Mouse (Mus musculus): ENCODE measurements around the gene Rpl38.

Rpl38 gene

DNA sequence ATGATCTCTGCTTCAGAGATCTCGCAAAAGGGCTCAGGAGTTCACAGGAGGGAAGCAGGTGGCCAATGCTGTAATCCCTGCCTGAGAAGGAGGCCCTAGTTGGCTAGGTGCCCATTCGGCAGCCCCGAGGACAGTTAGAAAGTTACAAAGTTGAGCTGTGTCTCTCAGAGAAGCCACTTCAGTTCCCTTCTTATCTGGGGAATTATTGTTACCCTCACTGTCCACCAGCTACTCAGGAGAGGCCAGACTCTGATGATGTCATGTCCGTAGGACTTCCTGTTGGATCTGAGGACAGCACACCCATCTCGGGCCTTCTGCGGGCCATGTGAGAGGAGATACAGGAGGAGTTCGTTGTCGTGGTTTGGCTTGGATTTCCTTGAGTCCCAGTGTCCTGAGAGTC is 11.3 kb downstream of the Rpl38 start:
- no peak for DNase-seq (ENCODE audit: low spot score in 2 of 2)

DNA sequence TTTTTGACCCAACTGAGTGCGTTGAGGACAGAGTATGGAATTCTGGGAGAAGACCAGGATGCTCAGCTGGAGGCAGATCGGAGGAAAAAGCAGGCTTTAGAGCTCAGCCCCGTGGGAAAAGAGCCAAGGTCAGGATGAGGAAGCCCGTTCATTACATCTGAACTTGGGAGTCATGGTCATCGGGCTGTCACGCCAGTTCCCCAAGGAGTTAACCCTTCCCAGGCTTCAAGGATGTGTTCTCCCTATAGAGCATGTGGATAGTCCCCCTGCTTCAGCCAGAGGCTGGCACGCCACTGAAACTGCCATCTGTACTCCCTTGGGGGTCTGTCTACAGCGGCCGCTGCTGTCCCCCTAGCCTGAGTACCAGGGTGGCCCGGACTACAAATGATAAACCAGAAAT is 12.0 kb downstream of the Rpl38 start:
- DNase-seq (ENCODE audit: low spot score in 2 of 2): no peak

DNA sequence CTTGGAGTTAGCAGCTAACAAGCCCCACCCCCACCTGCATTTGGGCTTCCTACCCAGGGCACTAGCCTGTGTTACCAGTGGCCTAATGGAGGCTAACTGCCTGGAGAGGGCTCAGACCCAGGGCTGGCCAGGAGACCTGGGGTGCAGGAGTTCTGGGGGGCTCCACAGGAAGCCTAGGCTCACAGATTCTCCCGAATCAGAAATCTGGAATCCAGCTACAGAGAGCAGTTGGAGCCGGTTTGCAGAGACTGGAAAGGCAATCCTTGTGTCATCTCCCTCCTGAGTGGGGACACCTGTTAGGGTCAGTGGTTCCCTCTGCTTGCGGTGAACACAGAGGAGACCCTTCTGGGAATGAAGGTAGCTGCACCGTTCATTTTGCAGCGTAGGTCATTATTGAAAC is 12.7 kb downstream of the Rpl38 start:
- no peak for DNase-seq (ENCODE audit: low spot score in 2 of 2)

DNA sequence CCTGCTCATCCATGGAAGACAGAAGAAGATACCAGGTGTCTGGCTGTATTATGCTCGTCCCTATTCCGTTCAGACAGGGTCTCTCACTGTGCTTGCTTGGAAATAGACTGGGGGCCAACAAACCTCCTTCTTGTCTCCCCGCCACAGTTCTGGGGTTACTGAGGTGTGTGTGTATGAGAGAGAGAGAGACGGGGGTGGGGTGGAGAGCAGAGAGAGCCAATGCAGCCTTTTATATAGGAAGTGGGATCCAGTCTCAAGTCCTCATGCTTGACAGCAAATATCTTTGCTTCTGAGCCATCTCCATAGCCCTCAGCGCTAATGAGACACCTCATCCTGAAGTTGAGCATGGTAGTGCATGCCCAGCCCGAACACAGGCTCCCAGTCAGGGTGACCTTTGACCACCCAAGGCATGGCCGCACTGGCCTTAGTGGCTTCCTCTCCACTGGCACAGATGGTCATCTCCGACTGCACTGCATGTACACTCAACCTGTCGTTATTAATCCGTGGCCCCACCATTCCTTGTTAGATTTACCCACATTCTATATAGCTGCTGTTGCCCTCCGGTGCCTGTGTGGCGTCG is 14.1 kb downstream of the Rpl38 start:
- DNase-seq (ENCODE audit: low spot score in 2 of 2): no peak

DNA sequence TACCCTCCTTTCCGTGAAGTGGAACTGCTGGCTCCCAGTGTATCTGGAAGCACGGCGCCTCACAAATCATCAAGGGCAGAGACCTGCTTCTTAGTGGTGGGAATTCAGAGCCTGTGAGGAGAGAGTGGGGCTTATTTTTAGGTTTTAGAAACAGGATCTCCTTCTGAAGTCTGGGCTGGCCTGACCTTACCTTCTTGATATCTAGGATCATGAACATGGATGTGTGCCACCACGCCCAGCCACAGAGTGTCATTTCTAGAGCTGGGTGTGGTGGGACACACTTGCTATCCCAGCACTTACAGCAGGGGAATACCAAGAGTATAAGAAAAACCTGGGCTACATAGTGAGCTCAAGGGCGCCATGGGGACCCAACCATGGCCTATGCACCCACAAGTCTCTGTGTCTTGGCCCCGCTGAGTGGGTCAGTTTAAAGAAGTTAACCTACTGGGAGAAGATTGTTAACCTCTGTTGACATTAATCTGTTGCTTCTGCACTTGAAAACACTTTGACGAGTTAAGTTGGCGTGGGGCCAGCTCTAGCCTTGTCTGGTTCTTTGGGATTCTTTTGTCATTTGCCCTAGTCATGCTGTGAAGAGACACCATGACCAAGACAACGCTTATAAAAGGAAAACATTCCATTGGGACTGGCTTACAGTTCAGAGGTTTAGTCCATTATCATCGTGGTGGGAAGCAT is 14.9 kb downstream of the Rpl38 start:
- DNase-seq (ENCODE audit: low spot score in 2 of 2): no peak

DNA sequence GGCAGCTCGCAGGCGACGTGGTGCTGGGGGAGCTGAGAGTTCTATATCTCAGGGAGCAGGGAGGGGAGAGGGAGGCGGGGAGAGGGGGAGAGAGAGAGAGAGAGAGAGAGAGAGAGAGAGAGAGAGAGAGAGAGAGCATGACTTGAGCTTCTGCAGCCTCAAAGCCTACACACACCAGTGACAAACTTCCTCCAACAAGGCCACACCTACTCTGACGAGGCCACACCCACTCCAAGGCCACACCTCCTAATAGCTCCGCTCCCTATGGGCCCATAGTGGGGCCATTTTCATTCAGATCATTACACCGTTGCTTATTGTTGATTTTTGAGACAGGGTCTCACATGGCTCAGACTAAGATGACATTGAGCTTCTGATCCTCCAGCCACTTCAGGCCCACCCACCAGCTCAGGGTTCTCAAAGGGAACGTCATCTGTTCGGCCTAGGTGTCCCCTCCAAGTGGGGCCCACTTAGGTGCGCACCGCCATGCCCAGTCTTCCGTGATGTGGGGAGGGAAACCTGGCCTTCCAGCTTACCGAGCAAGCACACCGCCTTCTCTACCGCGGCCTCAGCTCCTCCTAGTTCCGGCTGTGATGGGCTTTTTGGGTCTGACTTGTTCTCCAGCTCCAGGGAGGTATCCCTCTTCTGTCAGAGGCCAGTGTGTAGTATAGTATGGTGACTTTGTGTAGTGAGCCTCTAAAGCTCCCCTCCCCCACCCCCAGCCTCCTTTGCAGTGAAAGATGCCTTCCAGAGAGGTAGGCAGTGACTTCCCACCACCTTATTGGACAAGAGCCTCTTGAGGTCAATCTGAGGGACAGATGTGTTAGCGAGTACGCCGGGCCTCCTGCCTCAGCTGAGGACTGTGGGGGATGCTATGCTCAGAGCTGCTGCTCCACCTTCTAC is 15.6 kb downstream of the Rpl38 start:
- no peak for DNase-seq (ENCODE audit: low spot score in 2 of 2)

DNA sequence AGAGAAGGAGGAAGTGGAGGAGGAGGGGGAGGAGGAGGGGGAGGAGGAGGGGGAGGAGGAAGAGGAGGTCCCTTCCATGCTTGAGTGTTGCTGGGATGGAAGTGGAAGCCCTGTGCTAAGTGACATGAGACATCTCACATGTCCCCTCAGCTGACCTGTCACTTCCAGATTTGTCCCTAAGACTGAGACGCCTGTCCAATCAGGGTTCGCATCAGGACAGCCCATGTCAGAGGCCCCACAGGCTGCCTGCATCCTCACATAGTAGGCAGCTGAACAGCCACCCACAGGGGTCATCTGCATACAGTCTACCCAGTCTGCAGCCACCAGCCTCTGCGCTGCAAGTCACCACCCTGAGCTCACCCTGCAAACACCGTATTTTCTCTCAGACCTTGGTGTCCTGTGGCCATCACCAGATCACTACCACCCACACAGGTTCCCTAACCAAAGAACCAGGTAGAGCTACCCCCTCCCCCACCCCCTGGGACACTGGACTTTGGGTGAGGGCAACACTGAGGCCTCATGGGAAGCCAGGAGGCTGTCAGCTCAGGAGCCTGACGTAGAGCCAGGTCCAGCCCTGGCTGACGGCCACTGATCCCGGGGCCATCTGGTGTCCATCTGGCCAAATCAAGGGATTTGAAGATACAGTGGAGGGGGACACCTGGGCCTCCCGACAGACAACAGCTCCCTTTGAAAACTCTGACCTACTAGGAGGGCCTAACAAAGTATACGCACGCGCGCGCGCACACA is 16.5 kb downstream of the Rpl38 start:
- DNase-seq (ENCODE audit: low spot score in 2 of 2): no peak

DNA sequence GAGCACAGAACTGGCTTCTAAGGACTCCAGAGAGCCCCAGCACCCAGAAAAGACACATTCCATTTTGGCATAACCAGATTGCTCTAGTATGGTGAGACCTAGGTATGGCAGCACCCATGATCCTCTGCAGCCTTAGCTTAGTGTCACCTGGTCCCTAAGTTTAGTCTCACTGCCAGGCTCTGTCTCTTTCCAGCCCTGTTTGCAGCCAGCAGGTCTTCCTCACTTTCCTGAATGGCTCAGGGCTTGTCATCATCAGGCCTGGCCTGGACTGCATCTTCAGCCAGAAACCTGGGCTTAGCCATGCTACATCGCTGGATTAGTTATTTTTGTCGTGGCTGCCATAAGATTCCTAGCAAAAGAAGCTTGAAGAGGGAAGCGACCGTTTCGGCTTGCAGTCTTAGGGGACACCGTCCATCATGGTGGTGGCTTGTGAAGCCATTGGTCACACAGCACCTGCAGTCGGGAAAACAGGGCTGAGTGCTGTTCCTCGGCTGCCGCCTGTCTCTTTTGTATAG is 17.3 kb downstream of the Rpl38 start:
- DNase-seq (ENCODE audit: low spot score in 2 of 2): no peak

DNA sequence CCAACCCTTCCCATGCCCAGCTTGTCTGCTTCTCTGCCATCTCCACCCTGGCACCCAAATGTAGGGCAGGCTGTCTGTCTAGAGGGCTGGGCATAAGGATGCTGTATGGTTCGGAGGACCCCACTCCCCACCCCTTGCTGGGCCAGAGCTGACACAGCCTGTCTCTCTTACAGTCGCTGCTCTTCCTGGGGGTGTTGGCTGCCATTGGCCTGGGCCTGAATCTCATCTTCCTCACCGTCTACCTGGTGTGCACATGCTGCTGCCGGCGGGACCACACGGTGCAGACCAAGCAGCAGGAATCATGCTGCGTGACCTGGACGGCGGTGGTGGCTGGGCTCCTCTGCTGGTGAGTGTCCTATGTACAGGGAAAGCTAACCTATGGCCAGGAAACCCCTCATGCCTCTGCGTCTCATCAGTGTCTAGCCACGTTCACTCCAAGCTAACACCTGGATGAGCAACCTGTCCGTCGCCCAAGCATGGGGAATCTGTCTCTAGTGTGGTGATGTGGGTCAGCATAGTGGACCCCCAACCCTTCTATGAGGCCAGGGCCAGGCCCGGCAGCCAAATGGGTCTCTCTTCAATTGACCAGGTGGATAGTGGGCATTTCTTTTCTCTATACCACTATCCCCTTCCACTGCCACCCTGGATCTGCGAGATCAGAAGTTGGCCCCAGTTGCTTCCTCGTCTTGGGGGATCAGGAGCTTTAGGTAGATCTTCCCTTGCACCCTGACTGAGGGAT is 18.1 kb downstream of the Rpl38 start:
- no peak for DNase-seq (ENCODE audit: low spot score in 2 of 2)

DNA sequence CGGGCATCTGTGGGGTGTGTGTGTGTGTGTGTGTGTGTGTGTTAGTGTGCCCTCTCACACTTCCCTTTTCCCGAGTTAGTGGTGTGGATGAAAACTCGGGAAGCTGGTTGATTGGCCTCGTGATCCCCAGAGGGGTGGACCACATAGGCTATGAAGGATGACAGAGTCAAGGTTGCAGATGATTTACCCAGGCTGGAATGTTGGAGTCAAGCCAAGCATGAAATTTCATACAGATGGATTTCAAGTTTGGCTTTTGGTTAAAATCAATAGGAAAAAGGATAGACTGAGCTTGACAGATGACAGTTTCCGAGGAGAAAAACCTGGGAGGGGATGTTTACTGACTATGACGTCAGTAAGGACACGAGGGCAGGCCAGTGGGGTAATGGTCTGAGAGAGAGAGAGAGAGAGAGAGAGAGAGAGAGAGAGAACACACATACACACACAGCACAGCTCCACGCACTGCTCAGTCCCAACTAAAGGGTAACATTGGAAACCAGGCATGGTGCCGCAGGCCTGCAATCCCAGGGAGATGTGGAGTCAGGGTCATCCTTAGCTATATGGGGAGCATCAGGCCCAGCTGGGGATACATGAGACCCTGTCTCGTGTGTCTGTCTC is 19.4 kb downstream of the Rpl38 start:
- DNase-seq (ENCODE audit: low spot score in 2 of 2): no peak

DNA sequence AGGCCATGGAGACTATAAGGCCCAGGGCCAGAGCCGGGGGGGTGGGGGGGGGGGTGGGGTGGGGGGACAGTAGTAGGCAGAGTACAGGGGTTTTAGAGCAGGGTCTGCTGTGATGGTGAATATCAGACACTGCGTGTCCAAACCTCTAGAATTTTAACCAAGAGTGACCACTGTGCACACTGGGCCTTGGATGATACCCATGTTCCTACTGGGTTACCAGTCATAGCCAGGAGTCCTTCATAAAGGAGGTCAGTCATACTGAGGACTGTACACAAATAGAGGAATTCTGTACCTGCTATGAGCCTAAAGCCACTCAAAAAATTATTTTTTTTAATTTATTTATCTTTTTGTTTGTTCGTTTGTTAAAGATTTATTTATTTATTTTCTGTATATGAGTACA is 20.4 kb downstream of the Rpl38 start:
- no peak for DNase-seq (ENCODE audit: low spot score in 2 of 2)

DNA sequence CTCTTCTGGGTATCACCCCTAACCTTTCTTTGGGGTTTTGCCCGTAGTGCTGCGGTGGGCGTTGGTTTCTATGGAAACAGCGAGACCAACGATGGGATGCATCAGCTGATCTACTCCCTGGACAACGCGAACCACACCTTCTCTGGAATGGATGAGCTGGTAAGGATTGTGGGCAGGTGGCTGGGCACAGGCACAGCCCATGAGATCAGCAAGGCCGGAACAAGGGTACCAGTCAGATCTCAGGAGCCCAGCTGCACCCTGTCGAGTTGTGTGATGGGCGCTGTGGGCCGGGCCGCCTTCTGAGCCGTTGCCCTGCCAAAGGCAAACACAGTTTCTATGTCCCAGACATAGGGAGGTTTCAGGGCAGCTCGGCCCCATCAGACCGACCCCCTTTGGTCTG is 21.9 kb downstream of the Rpl38 start:
- no peak for DNase-seq (ENCODE audit: low spot score in 2 of 2)

DNA sequence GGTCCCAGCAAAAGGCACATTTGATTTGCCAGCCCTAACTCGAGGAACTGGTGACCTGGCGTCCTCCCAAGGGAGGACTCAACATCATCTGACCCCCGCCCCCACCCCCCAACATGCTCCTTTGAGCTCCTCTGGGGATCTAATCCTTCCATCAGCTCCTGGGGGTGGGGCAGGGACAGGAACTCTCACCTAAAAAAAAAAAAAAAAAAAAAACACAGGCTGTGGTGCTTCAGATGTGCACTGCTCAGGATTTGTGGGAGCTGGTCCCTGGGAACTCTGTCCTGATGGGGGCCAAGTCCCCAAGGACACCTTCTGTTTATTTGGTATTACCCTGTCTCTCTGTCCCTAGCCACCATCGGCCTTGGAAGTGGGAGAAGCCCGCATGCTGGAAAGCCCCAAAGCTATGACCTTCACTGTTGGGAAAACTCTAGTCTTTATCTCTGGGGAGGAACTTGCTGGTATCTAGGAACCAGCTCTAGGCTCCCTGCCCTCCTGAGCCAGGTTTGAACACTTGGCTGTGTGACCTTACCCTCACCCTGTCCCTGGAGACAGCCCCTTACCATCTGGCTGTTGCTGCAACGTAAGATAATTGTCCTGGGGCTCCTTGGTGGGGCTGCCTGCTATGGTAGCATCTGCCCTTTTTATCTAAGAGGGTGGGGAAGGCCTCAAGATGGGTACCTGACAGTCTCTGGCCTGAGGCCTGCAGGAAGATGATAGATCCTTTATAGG is 23.3 kb downstream of the Rpl38 start:
- no peak for DNase-seq (ENCODE audit: low spot score in 2 of 2)

DNA sequence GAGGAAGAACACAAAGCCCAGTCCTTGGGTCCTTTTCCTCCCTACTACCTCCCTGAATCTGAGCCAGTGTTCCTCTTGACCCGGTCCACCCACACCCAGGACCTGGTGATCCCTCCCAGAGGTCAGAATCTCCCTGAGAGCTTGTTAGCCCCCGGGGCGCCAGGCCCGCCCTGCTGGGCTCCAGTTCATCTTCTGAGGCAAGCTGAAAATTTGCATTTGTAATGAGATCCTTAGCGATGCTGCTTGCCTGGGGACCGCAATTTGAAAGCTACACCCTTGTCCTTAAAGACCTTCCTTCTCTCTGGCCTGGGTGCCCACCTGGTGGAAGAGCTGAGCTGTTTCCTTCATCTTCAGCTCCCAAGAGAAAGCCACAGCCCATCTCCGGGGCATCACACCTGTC is 24.3 kb downstream of the Rpl38 start:
- DNase-seq (ENCODE audit: low spot score in 2 of 2): no peak

DNA sequence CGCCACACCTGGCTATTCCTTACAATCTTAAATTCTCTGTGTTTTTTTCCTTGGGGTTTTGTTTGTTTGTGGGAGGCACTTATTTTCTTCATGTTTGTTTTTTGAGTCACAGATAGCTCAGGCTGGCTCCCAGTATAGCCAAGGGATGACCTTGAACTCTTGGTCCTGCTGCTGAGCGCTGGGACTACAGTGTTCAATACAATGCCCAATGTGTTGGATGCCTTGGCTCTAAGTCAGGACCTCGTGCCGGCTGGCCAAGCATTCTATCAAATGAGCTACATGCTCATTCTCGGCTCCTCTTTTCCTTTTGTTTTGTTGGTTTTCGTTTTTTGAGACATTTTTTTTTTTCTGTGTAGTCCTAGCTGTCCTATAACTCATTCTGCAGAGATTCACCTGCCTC is 25.1 kb downstream of the Rpl38 start:
- DNase-seq (ENCODE audit: low spot score in 2 of 2): no peak

DNA sequence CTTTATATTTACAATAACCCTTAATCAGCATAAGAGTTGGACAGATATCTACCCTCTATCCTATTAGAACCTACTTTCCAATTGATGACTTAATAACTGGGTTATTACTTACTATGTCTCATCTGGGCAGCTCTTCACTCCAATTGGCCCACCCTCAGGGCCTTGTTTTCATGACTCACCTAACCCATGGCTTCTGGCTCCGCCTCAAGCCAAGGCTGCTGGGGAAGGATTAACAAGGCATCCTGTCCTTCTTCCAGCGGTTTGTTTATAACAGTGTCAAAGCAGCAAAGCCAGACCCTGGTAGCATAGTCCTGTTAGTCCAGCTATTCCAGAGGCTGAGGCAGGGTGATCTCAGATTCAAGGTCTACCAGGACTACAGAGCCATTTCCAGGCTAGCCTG is 26.1 kb downstream of the Rpl38 start:
- no peak for DNase-seq (ENCODE audit: low spot score in 2 of 2)

DNA sequence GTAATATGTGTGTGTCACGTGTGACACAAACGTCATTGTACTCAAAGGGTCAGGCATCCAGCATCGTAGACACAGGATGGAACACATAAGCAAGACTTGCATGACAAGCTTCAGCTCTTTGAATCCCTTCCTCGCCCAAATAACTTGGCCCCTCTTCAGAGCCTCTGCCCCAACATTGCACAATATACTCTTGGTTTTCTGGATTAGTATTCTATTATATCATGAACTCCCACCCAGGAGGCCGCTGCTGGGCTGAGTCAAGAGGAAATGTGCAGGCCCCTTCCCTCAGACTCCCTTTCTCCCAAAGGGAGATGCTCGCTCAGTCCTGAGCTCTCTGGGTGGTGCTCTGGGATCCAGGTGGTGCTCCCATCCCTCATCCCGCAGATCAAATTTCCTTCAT is 30.2 kb downstream of the Rpl38 start:
- DNase-seq (ENCODE audit: low spot score in 2 of 2): peak in 1 of 2 experiments; percentile 31

DNA sequence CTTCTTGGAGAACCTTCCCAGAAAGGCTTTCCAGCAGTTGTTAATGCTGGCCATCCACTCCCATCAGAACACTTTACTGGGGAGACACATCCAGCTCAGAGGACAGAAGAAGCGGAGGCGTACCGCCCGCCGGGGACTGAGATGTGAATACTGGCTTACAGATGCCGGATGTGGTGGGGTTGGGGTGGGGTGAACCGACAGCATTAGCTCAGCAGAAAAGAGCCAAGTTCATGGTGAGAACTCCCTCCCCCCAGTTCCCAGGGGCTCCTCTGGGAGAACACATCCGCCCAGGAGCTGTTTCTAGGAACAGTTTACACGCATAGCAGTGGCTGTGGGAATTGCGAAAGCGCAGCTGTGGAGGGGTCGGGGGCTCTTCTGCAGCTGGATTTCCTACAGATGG is 31.2 kb downstream of the Rpl38 start:
- DNase-seq (ENCODE audit: low spot score in 2 of 2): peak; percentile 14 to 68

DNA sequence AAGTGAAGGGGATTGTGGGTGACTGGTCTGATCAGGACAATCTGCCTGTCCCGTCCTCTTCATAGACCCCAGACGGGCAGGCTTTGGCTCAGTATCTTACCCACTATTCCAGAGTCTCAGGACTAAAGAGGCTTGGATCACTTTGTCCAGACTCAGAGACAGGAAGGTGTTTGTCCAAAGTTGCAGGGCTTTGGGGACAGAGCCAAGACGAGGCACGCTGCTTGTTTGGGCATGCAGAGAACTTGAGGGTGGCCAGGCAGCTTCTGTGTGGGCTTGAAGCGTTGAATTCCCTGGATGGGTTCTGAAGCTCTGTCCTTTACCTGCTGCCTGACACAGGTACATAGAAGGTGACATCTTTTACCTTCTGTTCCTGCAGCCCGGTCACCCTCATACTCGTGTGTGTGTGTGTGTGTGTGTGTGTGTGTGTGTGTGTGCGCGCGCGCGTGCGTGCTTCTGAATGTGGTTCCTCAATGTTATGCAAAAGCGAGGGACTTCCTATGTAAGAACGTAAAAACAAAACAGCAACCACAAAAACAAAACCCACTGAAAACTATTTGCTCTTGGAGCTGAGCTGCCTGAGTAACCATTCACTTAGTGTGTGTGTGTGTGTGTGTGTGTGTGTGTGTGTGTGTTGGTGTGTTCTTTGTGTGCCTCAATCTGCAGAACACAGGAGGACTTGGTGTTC is 34.1 kb downstream of the Rpl38 start:
- DNase-seq (ENCODE audit: low spot score in 2 of 2): peak; percentile 20 to 41

DNA sequence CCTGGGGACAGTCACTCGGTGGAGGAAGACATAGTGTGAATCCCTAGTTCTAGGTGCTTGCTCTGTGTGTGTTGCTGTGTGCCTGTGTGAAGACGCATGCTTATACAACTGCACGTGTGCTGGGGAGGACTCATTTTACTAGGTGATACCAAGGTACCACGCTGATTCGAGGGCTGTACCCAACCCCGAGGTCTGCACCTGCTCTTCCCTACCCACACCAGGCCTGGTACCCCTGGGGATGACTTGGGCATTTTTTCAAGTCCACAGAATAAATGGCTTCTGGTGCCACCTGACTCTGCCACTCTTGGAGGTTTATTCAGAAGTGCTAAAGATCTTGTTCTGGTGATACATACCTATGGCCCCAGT is 34.7 kb downstream of the Rpl38 start:
- no peak for DNase-seq (ENCODE audit: low spot score in 2 of 2)

All from urinary bladder, postnatal 36 days (tissue).